Mouse (Mus musculus) urinary bladder, postnatal 10 days (tissue): ENCODE measurements around the gene Dpf1.

ENCODE experiments used
- DNase-seq: peaks from one replicate; pipeline ENCODE4 v3.0.0; 2022; ENCODE audit warnings: low spot score

The Dpf1 gene

GRCm38 (mm10) chr7:29303738-29304462 lies at the start of gene Dpf1:
Dpf1 (plus strand) TSS chr7:29303951.
- no peak for DNase-seq

GRCm38 (mm10) chr7:29255875-29256274 lies 47.9 kb upstream of the Dpf1 start:
- no peak for DNase-seq

- no peak for DNase-seq
These were observed 46.4 kb upstream of the Dpf1 start for GRCm38 (mm10) chr7:29257368-29257767.

GRCm38 (mm10) chr7:29259781-29260730 lies 43.7 kb upstream of the Dpf1 start:
- DNase-seq: no peak

- DNase-seq: no peak
These were observed 41.6 kb upstream of the Dpf1 start for GRCm38 (mm10) chr7:29262151-29262550.

GRCm38 (mm10) chr7:29263831-29264230 lies 39.9 kb upstream of the Dpf1 start:
- DNase-seq: no peak

GRCm38 (mm10) chr7:29265636-29266035 lies 38.1 kb upstream of the Dpf1 start:
- no peak for DNase-seq

- no peak for DNase-seq
These were observed 36.8 kb upstream of the Dpf1 start for GRCm38 (mm10) chr7:29266931-29267330.

GRCm38 (mm10) chr7:29270445-29270844 lies 33.3 kb upstream of the Dpf1 start:
- DNase-seq: no peak

GRCm38 (mm10) chr7:29271687-29272465 lies 31.9 kb upstream of the Dpf1 start:
- no peak for DNase-seq

GRCm38 (mm10) chr7:29276715-29277114 lies 27.0 kb upstream of the Dpf1 start:
- no peak for DNase-seq

GRCm38 (mm10) chr7:29277510-29277909 lies 26.2 kb upstream of the Dpf1 start:
- DNase-seq: no peak

- no peak for DNase-seq
These were observed 24.5 kb upstream of the Dpf1 start for GRCm38 (mm10) chr7:29279261-29279660.

- no peak for DNase-seq
These were observed 23.8 kb upstream of the Dpf1 start for GRCm38 (mm10) chr7:29279924-29280323.

- no peak for DNase-seq
These were observed 22.9 kb upstream of the Dpf1 start for GRCm38 (mm10) chr7:29280801-29281200.

GRCm38 (mm10) chr7:29281201-29282073 lies 22.3 kb upstream of the Dpf1 start, which contains the start of gene Spint2:
Spint2 (minus strand) TSS chr7:29281912.
- no peak for DNase-seq

- DNase-seq: no peak
These were observed 21.6 kb upstream of the Dpf1 start for GRCm38 (mm10) chr7:29282074-29282554.

GRCm38 (mm10) chr7:29283876-29284275 lies 19.9 kb upstream of the Dpf1 start:
- no peak for DNase-seq

GRCm38 (mm10) chr7:29284523-29284922 lies 19.2 kb upstream of the Dpf1 start:
- no peak for DNase-seq

GRCm38 (mm10) chr7:29287481-29287880 lies 16.3 kb upstream of the Dpf1 start:
- DNase-seq: no peak

GRCm38 (mm10) chr7:29288079-29288478 lies 15.7 kb upstream of the Dpf1 start:
- no peak for DNase-seq
